Mouse (Mus musculus) E14TG2a.4 (cell line): ENCODE measurements around the gene Zfp583.
A peak's percentile ranks its signal among the peaks of the same experiment; 100 is the strongest.
"Not testable (repeated sequence)": the region's sequence is repeated elsewhere in the genome, so short reads cannot be mapped to it uniquely, and the experiment has no call there.

Source experiments
- H3K27me3 ChIP-seq: 2 replicates; pipeline ENCODE4 v1.6.1; 2014; ENCODE audit warnings: low read length, control low read depth; ENCODE audit not compliant: insufficient read depth
- H3K36me3 ChIP-seq: 2 replicates; pipeline ENCODE4 v1.6.1; 2014; ENCODE audit warnings: low read length, control low read depth; ENCODE audit not compliant: insufficient read depth
- H3K4me1 ChIP-seq: replicated peaks from 2 replicates; pipeline ENCODE4 v1.6.1; 2014; ENCODE audit warnings: low read depth, low read length, control low read depth
- H3K4me3 ChIP-seq: replicated peaks from 2 replicates; pipeline ENCODE4 v1.5.1; 2014; ENCODE audit warnings: mild to moderate bottlenecking, low read length
- H3K9me3 ChIP-seq: 2 replicates; pipeline ENCODE4 v1.6.1; 2014; ENCODE audit warnings: low read length, control low read depth
- CTCF ChIP-seq: conservative IDR thresholded peaks from 2 replicates; pipeline ENCODE4 v1.5.1; 2014; ENCODE audit warnings: low read length
- NANOG ChIP-seq: IDR thresholded peaks from 2 replicates; pipeline ENCODE4 v1.6.1; 2014; ENCODE audit warnings: borderline replicate concordance, low read length, mixed read lengths
- POU5F1 ChIP-seq: IDR thresholded peaks from 2 replicates; pipeline ENCODE4 v1.6.1; 2014; ENCODE audit warnings: low read length, borderline replicate concordance

The Zfp583 gene

GRCm38 (mm10) chr7:6330458-6331232, 440 bp downstream of the Zfp583 start:
- Histone ChIP-seq H3K9me3 (no peaks in the 10 kb centered on the region), H3K4me3 (peak overlapping the region; percentile 82), H3K27me3 (no peaks in the 10 kb centered on the region), H3K36me3 (peaks cover 9% of the 10 kb centered on the region), H3K4me1 (peaks cover 25% of the 10 kb centered on the region)
- TF ChIP-seq POU5F1, result no peak
- TF ChIP-seq NANOG, result no peak
- no peak for TF ChIP-seq CTCF

GRCm38 (mm10) chr7:6300796-6301195, 30.3 kb downstream of the Zfp583 start:
- H3K4me3 ChIP-seq, H3K9me3 ChIP-seq: not testable (repeated sequence)

GRCm38 (mm10) chr7:6291121-6291520, 40.0 kb downstream of the Zfp583 start:
- Histone ChIP-seq H3K36me3 (peaks cover 31% of the 10 kb centered on the region), H3K4me1 (peaks cover 14% of the 10 kb centered on the region)
- not testable (repeated sequence) for H3K4me3 ChIP-seq, H3K27me3 ChIP-seq, H3K9me3 ChIP-seq

More at GRCm38 (mm10) chr7:6300796-6301195, 30.3 kb downstream of the Zfp583 start:
- Histone ChIP-seq H3K4me1 (peaks cover 46% of the 10 kb centered on the region), H3K36me3 (peaks cover 16% of the 10 kb centered on the region)
- H3K27me3 ChIP-seq, result not testable (repeated sequence)

GRCm38 (mm10) chr7:6286921-6287531, 44.1 kb downstream of the Zfp583 start:
- TF ChIP-seq NANOG (0 out of 2 replicates have a peak, but pooled peaks have one; percentile 9), CTCF (no peak)
- H3K9me3 ChIP-seq, result no peaks in the 10 kb centered on the region

GRCm38 (mm10) chr7:6285842-6286705, 45.0 kb downstream of the Zfp583 start, which contains the start of gene Zfp667:
TSS of gene Zfp667 (plus strand) at chr7:6286579.
- H3K9me3 ChIP-seq, result no peaks in the 10 kb centered on the region
- TF ChIP-seq POU5F1 (no peak), CTCF (no peak), NANOG (no peak)
- H3K4me1 ChIP-seq, result peaks cover 54% of the 10 kb centered on the region
- peak within 1 kb of the TSS; percentile 82 for H3K4me3 ChIP-seq
- H3K36me3 ChIP-seq, result peaks cover 4% of the 10 kb centered on the region; the same call in 1 of the 2 replicates
- no peaks in the 10 kb centered on the region for H3K27me3 ChIP-seq

More at GRCm38 (mm10) chr7:6286921-6287531, 44.1 kb downstream of the Zfp583 start:
- Histone ChIP-seq H3K36me3 (peaks cover 4% of the 10 kb centered on the region; the same call in 1 of the 2 replicates), H3K4me1 (peaks cover 45% of the 10 kb centered on the region), H3K4me3 (peak overlapping the region; percentile 82), H3K27me3 (no peaks in the 10 kb centered on the region)

- no peaks in the 10 kb centered on the region for H3K9me3 ChIP-seq
- no peak for TF ChIP-seq POU5F1
- TF ChIP-seq NANOG, result no peak
- no peak for TF ChIP-seq CTCF
- H3K4me1 ChIP-seq, result peaks cover 60% of the 10 kb centered on the region
- H3K27me3 ChIP-seq, result no peaks in the 10 kb centered on the region
- peaks cover 4% of the 10 kb centered on the region; the same call in 1 of the 2 replicates for H3K36me3 ChIP-seq
- no peak overlapping the region for H3K4me3 ChIP-seq
Measured at GRCm38 (mm10) chr7:6285366-6285765, 45.7 kb downstream of the Zfp583 start.

- H3K36me3 ChIP-seq, result 0 out of 2 replicates have a peak, but pooled peaks cover under 1% of the 10 kb centered on the region
- no peak for TF ChIP-seq NANOG
- TF ChIP-seq POU5F1, result no peak
- TF ChIP-seq CTCF, result no peak
- H3K9me3 ChIP-seq, result no peaks in the 10 kb centered on the region
- H3K4me3 ChIP-seq, result no peak overlapping the region
- no peaks in the 10 kb centered on the region for H3K27me3 ChIP-seq
- peaks cover 60% of the 10 kb centered on the region for H3K4me1 ChIP-seq
Measured at GRCm38 (mm10) chr7:6284442-6285012, 46.6 kb downstream of the Zfp583 start.

- Histone ChIP-seq H3K9me3 (no peaks in the 10 kb centered on the region), H3K27me3 (no peaks in the 10 kb centered on the region), H3K36me3 (no peaks in the 10 kb centered on the region), H3K4me1 (peaks cover 61% of the 10 kb centered on the region), H3K4me3 (peak overlapping the region; percentile 77)
- TF ChIP-seq CTCF (peak; percentile 48), POU5F1 (no peak)
Measured at GRCm38 (mm10) chr7:6283451-6284075, 47.5 kb downstream of the Zfp583 start.
